Mouse (Mus musculus): Measurements from ENCODE around the gene Ankrd63.

- TF ChIP-seq CTCF (IDR thresholded peaks at IDR 0.05; ENCODE audit: low read depth), result no peak
- no peak for TF ChIP-seq EP300 (IDR thresholded peaks at IDR 0.05; ENCODE audit: low read depth)
These were observed at the start of gene Ankrd63 for GRCm38 (mm10) chr2:118703913-118704730.
